In the genomic region with DNA sequence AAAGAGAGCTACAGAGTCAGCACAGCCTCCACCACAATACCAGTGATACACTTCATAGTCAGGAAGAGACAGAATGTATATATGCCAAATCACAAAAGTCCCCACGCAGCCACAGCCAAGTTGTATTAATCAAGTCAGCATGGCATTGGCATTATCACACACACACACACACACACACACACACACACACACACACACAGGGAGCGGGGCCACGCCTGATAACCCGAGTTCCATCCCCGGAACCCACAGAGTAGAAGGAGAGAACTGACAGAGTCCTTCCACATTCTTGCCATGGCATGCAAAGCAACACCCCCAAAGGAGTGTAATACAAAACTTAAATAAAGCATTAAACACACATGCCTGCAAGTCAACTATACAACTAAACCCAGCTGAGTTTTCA, we compare ENCODE assay signal across 22 mouse cellular contexts.
"Had no signal": no experiment of that assay in that cellular context is flagged by ENCODE, and none has a peak within 500 bp of the region (broad histone marks: within the 10 kb centered on the region; RNA-seq: fewer than 3 reads in every experiment).

No protein-coding gene starts in this region.

- DNase-seq: gastrocnemius, postnatal 14 days; gastrocnemius, postnatal 36 days; heart, adult 18-20 months; heart, postnatal 10 days; kidney, adult 11 months; kidney, adult 2 months; kidney, adult 9 months; kidney, postnatal 14 days; kidney, postnatal 36 days; layer of hippocampus, adult 9-11 months; liver, embryonic 13.5 days had no signal

- H3K4me3 ChIP-seq: heart, embryonic 10.5 days; heart, embryonic 12.5 days; hindbrain, embryonic 13.5 days; hindbrain, embryonic 15.5 days; kidney, embryonic 15.5 days; left cerebral cortex, adult 2 months; limb, embryonic 10.5 days; limb, embryonic 12.5 days; liver, embryonic 13.5 days had no signal

- ATAC-seq: hindbrain, postnatal 0 days; intestine, embryonic 16.5 days had no signal

- H3K36me3 ChIP-seq: heart, embryonic 10.5 days; limb, embryonic 10.5 days; limb, embryonic 12.5 days; liver, embryonic 13.5 days had no signal

- H3K9ac ChIP-seq: heart, embryonic 12.5 days; hindbrain, embryonic 13.5 days; hindbrain, embryonic 15.5 days; kidney, embryonic 15.5 days; limb, embryonic 12.5 days; liver, embryonic 13.5 days had no signal

- H3K4me1 ChIP-seq: kidney, embryonic 15.5 days; limb, embryonic 10.5 days had no signal

- H3K27ac ChIP-seq: heart, embryonic 10.5 days; hindbrain, embryonic 13.5 days; hindbrain, embryonic 15.5 days; hindbrain, postnatal 0 days; kidney, embryonic 15.5 days; kidney, postnatal 0 days; left cerebral cortex, adult 2 months; limb, embryonic 10.5 days; limb, embryonic 12.5 days; liver, embryonic 13.5 days had no signal

- H3K27me3 ChIP-seq: heart, embryonic 12.5 days; hindbrain, embryonic 13.5 days; hindbrain, embryonic 15.5 days; kidney, embryonic 15.5 days; limb, embryonic 12.5 days; liver, embryonic 13.5 days had no signal

- H3K4me2 ChIP-seq: heart, embryonic 12.5 days; hindbrain, embryonic 13.5 days; hindbrain, embryonic 15.5 days; kidney, embryonic 15.5 days; limb, embryonic 12.5 days; liver, embryonic 13.5 days had no signal

- H3K9me3 ChIP-seq: heart, embryonic 10.5 days; heart, embryonic 12.5 days; hindbrain, embryonic 13.5 days; hindbrain, embryonic 15.5 days; kidney, embryonic 15.5 days; limb, embryonic 10.5 days; limb, embryonic 12.5 days; liver, embryonic 13.5 days had no signal
